Comparison of ENCODE assay signal across 8 mouse cellular contexts in the genomic region with DNA sequence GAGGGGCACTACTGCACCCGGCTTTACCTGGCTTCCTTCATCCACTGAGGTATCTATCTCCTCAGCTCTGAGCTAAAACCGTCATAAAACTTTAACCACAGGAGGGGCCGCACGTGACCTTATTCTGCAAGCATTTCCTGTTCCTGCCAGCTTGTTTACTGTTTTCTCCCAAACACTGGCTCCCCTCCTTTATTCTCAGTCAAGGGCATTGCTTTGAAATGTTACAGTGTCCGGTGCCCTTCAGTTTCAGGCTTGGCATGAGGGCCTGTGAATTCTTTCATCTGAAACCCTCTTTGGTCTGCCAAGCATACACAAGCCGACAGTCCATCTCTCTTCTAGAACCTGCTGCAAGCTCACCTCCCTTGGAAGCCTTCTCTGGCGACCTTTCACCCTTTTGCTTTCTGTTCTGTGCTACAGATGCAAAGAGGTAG. TPM values are rescaled to one million over a fixed set of nuclear protein-coding genes. Genes with fewer than 3 reads are reported as not detected.
DNase-seq lines count a peak whose midpoint lies in the region; ATAC-seq and TF ChIP-seq lines count a peak whose summit lies in the region.

No protein-coding gene starts in this region.

- peak; percentile 64 for ATAC-seq in intestine, embryonic 16.5 days

- dilution Hi-C loops in CH12.LX (cut with MboI; ENCODE audit: extremely low pct_ligation_motif_present, extremely low pct_unique_long_range_greater_than_20kb, low sequenced_read_pairs), result no loop called here

- H3K9ac ChIP-seq in CH12.LX (ENCODE audit: insufficient read depth, low read depth), result no peak overlapping the region
- peak overlapping the region; percentile 46 for H3K9ac ChIP-seq in intestine, embryonic 16.5 days (ENCODE audit: low read depth, low read length)

- intact Hi-C loops in left cerebral cortex, postnatal 36 days (cut with DNase I), result loop anchor here (2.0 to 10.0 kb wide), 2 partner anchors 32 to 176 kb away; a partner anchor contains a TSS
- intact Hi-C loops in left cerebral cortex, postnatal 10 days (cut with DNase I), result loop anchor here (10.0 kb wide), 1 partner anchor 86 kb away; no protein-coding TSS in a partner anchor

- no peak for DNase-seq in CH12.LX (ENCODE audit: extremely low read depth)
- DNase-seq in adrenal gland, adult 8-10 months, result peak; percentile 71
- DNase-seq in lung, postnatal 10 days, result peak; percentile 36
- DNase-seq in left cerebral cortex, postnatal 36 days (ENCODE audit: low spot score in 2 of 2), result no peak
- no peak for DNase-seq in hindbrain, embryonic 10.5 days (ENCODE audit: low spot score)
- DNase-seq in left cerebral cortex, postnatal 10 days (ENCODE audit: extremely low spot score in 1 of 2, low spot score in 2 of 2), result no peak
- no peak for DNase-seq in urinary bladder, adult 2 months (ENCODE audit: low spot score)

- H3K36me3 ChIP-seq in CH12.LX (replicated peaks in 1 of 2; ENCODE audit: control insufficient read depth in 1 of 2, insufficient read depth in 1 of 2, low read length in 1 of 2), result no peaks in the 10 kb centered on the region
- H3K36me3 ChIP-seq in intestine, embryonic 16.5 days (ENCODE audit: control insufficient read depth, insufficient read depth, low read length), result no peaks in the 10 kb centered on the region
- H3K36me3 ChIP-seq in hindbrain, embryonic 10.5 days, result no peaks in the 10 kb centered on the region

- H3K4me2 ChIP-seq in CH12.LX (ENCODE audit: insufficient read depth, low read depth, poor library complexity, severe bottlenecking), result no peak overlapping the region
- H3K4me2 ChIP-seq in intestine, embryonic 16.5 days (ENCODE audit: low read depth, low read length), result peak overlapping the region; percentile 18; the same call in 1 of the 2 replicates

- no peak for TF ChIP-seq CTCF in CH12.LX (conservative IDR thresholded peaks at IDR 0.05 in 1 of 2, IDR thresholded peaks at IDR 0.05 in 1 of 2; ENCODE audit: low read depth in 2 of 2, low read length in 2 of 2)

- TF ChIP-seq EP300 in CH12.LX (IDR thresholded peaks at IDR 0.05; ENCODE audit: low read length), result no peak

- H3K9me3 ChIP-seq in CH12.LX (replicated peaks; ENCODE audit: low read length), result no peaks in the 10 kb centered on the region
- H3K9me3 ChIP-seq in intestine, embryonic 16.5 days (ENCODE audit: control insufficient read depth, low read length), result no peaks in the 10 kb centered on the region
- no peaks in the 10 kb centered on the region for H3K9me3 ChIP-seq in hindbrain, embryonic 10.5 days

- H3K4me3 ChIP-seq in CH12.LX (replicated peaks in 1 of 3; ENCODE audit: low read depth in 2 of 3, low read length in 2 of 3, poor library complexity in 1 of 3), result no peak overlapping the region
- no peak overlapping the region for H3K4me3 ChIP-seq in intestine, embryonic 16.5 days (ENCODE audit: low read length)
- no peak overlapping the region for H3K4me3 ChIP-seq in hindbrain, embryonic 10.5 days

- no peak overlapping the region for H3K27ac ChIP-seq in CH12.LX (ENCODE audit: insufficient read depth, low read depth)
- peak overlapping the region; percentile 88 for H3K27ac ChIP-seq in intestine, embryonic 16.5 days (ENCODE audit: low read length)
- no peak overlapping the region for H3K27ac ChIP-seq in hindbrain, embryonic 10.5 days

- in situ Hi-C loops in CH12.LX (cut with MboI; ENCODE audit: low pct_ligation_motif_present, low pct_unique_long_range_greater_than_20kb, low sequenced_read_pairs), result loop anchor here (25.0 kb wide), 1 partner anchor 443 kb away; no protein-coding TSS in a partner anchor

- no peaks in the 10 kb centered on the region for H3K79me2 ChIP-seq in CH12.LX (replicated peaks; ENCODE audit: control insufficient read depth, extremely low read depth, insufficient read depth, poor library complexity, severe bottlenecking)

- H3K4me1 ChIP-seq in CH12.LX (ENCODE audit: control insufficient read depth in 1 of 2, insufficient read depth in 2 of 2), result peaks cover 0 to 2% of the 10 kb centered on the region in 2 experiments; a peak in 1 of 4 replicates
- H3K4me1 ChIP-seq in intestine, embryonic 16.5 days (ENCODE audit: control insufficient read depth, insufficient read depth, low read length), result peaks cover 33% of the 10 kb centered on the region
- peaks cover 30% of the 10 kb centered on the region for H3K4me1 ChIP-seq in hindbrain, embryonic 10.5 days (replicated peaks)

- no peak for TF ChIP-seq RAD21 in CH12.LX (IDR thresholded peaks at IDR 0.05; ENCODE audit: low read depth, low read length)

- no peaks in the 10 kb centered on the region for H3K27me3 ChIP-seq in CH12.LX (replicated peaks)
- H3K27me3 ChIP-seq in intestine, embryonic 16.5 days (replicated peaks; ENCODE audit: control insufficient read depth, insufficient read depth, low read length), result no peaks in the 10 kb centered on the region
- H3K27me3 ChIP-seq in hindbrain, embryonic 10.5 days (ENCODE audit: insufficient read depth, poor library complexity, severe bottlenecking), result no peaks in the 10 kb centered on the region

- no peak for TF ChIP-seq POLR2A in CH12.LX (IDR thresholded peaks at IDR 0.05; ENCODE audit: low read depth, low read length)

- WGBS in intestine, embryonic 16.5 days, result 25% methylated on average over 7 of the region's 7 CpGs
- 63% methylated on average over 7 of the region's 7 CpGs for WGBS in hindbrain, embryonic 10.5 days

TF ChIP-seq in CH12.LX, 34 proteins besides CTCF, POLR2A, EP300 and RAD21:
- TF ChIP-seq BHLHE40 (IDR thresholded peaks at IDR 0.05; ENCODE audit: low read depth, low read length) (0 out of 2 replicates have a peak, but pooled peaks have one; percentile 20), JUN (IDR thresholded peaks at IDR 0.05; ENCODE audit: insufficient read depth, low read depth, low read length) (no peak)
TF ChIP-seq in CH12.LX: peak in this region for 1.

RNA-seq across cellular contexts. Expression of a gene that starts 22.5 kb away (rescaled TPM):
- total RNA-seq in CH12.LX (2012; rRNA removed) (12.5 and 14.5 TPM in 2 replicates), CH12.LX (2014; rRNA removed) (18.3 and 21.0 TPM in 2 replicates)
- 33.2 and 33.7 TPM in 2 replicates for polyA plus RNA-seq in CH12.LX (2012; ENCODE audit: insufficient read length, low read depth)
- total RNA-seq in adrenal gland, adult 8-10 months (2022), result 10 to 100 TPM; 20.6 to 38.9 (median 30.3) TPM
- 12.4 and 12.5 TPM in 2 replicates for polyA plus RNA-seq in intestine, embryonic 16.5 days (2015; fragmentation: Nextera tagmentation; extraction: Ambion mirVana)
- 10 to 100 TPM; 37.9 to 38.3 TPM for total RNA-seq in left cerebral cortex, postnatal 36 days (2021)
- 17.6 and 18.5 TPM in 2 replicates for polyA plus RNA-seq in hindbrain, embryonic 10.5 days (2016; fragmentation: Nextera tagmentation; extraction: Ambion mirVana)
- total RNA-seq in left cerebral cortex, postnatal 10 days (2021), result 10 to 100 TPM; 38.2 to 39.6 TPM
- polyA plus RNA-seq in urinary bladder, adult 2 months (2012; rRNA removed), result 18.5 and 22.1 TPM in 2 replicates

RNA-seq across cellular contexts. Expression of a gene that starts 31.6 kb away (rescaled TPM):
- total RNA-seq in CH12.LX (2012; rRNA removed), result 74.0 and 90.8 TPM in 2 replicates
- total RNA-seq in CH12.LX (2014; rRNA removed), result 146 and 156 TPM in 2 replicates
- 107 and 108 TPM in 2 replicates for polyA plus RNA-seq in CH12.LX (2012; ENCODE audit: insufficient read length, low read depth)
- 100 to 1,000 TPM; 398 to 743 (median 524) TPM for total RNA-seq in adrenal gland, adult 8-10 months (2022)
- polyA plus RNA-seq in intestine, embryonic 16.5 days (2015; fragmentation: Nextera tagmentation; extraction: Ambion mirVana), result 155 and 177 TPM in 2 replicates
- total RNA-seq in left cerebral cortex, postnatal 36 days (2021), result 10 to 100 TPM; 88.3 to 91.7 TPM
- polyA plus RNA-seq in hindbrain, embryonic 10.5 days (2016; fragmentation: Nextera tagmentation; extraction: Ambion mirVana), result 138 and 157 TPM in 2 replicates
- total RNA-seq in left cerebral cortex, postnatal 10 days (2021), result 10 to 100 TPM; 92.2 to 95.1 TPM
- 136 and 138 TPM in 2 replicates for polyA plus RNA-seq in urinary bladder, adult 2 months (2012; rRNA removed)

RNA-seq across cellular contexts. Expression of a gene that starts 53.4 kb away (rescaled TPM):
- total RNA-seq in CH12.LX (2012; rRNA removed) (0.55 TPM in 1 of 2 replicates, not detected in the other), CH12.LX (2014; rRNA removed) (0.97 and 1.1 TPM in 2 replicates)
- polyA plus RNA-seq in CH12.LX (2012; ENCODE audit: insufficient read length, low read depth), result 0.36 and 0.48 TPM in 2 replicates
- total RNA-seq in adrenal gland, adult 8-10 months (2022), result not detected
- polyA plus RNA-seq in intestine, embryonic 16.5 days (2015; fragmentation: Nextera tagmentation; extraction: Ambion mirVana), result 52.3 and 60.5 TPM in 2 replicates
- total RNA-seq in left cerebral cortex, postnatal 36 days (2021), result not detected
- not detected in 2 replicates for polyA plus RNA-seq in hindbrain, embryonic 10.5 days (2016; fragmentation: Nextera tagmentation; extraction: Ambion mirVana)
- total RNA-seq in left cerebral cortex, postnatal 10 days (2021), result not detected
- not detected in 2 replicates for polyA plus RNA-seq in urinary bladder, adult 2 months (2012; rRNA removed)

Comparison
In these comparisons a context has a peak if more than half of its experiments do, and no peak if none do; other contexts are left out.
1. DNase-seq: peak in adrenal gland, adult 8-10 months (single experiment) and lung, postnatal 10 days (single experiment); none in CH12.LX (single experiment), left cerebral cortex, postnatal 36 days (0 of 2), hindbrain, embryonic 10.5 days (single experiment), left cerebral cortex, postnatal 10 days (0 of 2) and urinary bladder, adult 2 months (single experiment).